Mouse (Mus musculus) lung, postnatal 25 days (tissue): ENCODE results near the gene Ptges.

ENCODE experiments used
- DNase-seq: peaks from one replicate; pipeline ENCODE4 v3.0.0; 2022; ENCODE audit warnings: low spot score

Ptges gene

GRCm38 (mm10) chr2:30899397-30900069, 30.1 kb downstream of the Ptges start:
- DNase-seq: no peak

- DNase-seq: no peak
Observed at GRCm38 (mm10) chr2:30897291-30897690, 32.4 kb downstream of the Ptges start.

GRCm38 (mm10) chr2:30893946-30894345, 35.7 kb downstream of the Ptges start:
- no peak for DNase-seq

- DNase-seq: peak; percentile 31
Observed at GRCm38 (mm10) chr2:30893399-30893798, 36.3 kb downstream of the Ptges start.

- peak; percentile 51 for DNase-seq
Observed at GRCm38 (mm10) chr2:30891002-30891401, 38.7 kb downstream of the Ptges start.

- no peak for DNase-seq
Observed at GRCm38 (mm10) chr2:30885453-30886163, 44.1 kb downstream of the Ptges start.

GRCm38 (mm10) chr2:30884852-30885373, 44.8 kb downstream of the Ptges start:
- no peak for DNase-seq

- DNase-seq: no peak
Observed at GRCm38 (mm10) chr2:30881215-30881614, 48.4 kb downstream of the Ptges start.

- no peak for DNase-seq
Observed at GRCm38 (mm10) chr2:30879481-30879880, 50.2 kb downstream of the Ptges start.

- no peak for DNase-seq
Observed at GRCm38 (mm10) chr2:30875621-30876432, 53.8 kb downstream of the Ptges start.

- no peak for DNase-seq
Observed at GRCm38 (mm10) chr2:30875096-30875495, 54.6 kb downstream of the Ptges start.

GRCm38 (mm10) chr2:30874445-30874844, 55.2 kb downstream of the Ptges start:
- DNase-seq: no peak

GRCm38 (mm10) chr2:30872669-30873068, 57.0 kb downstream of the Ptges start:
- DNase-seq: no peak

- no peak for DNase-seq
Observed at GRCm38 (mm10) chr2:30870863-30871262, 58.8 kb downstream of the Ptges start.

- DNase-seq: no peak
Observed at GRCm38 (mm10) chr2:30865426-30865825, 64.2 kb downstream of the Ptges start.

- no peak for DNase-seq
Observed at GRCm38 (mm10) chr2:30864968-30865381, 64.7 kb downstream of the Ptges start.

- no peak for DNase-seq
Observed at GRCm38 (mm10) chr2:30863574-30863973, 66.1 kb downstream of the Ptges start.

- DNase-seq: no peak
Observed at GRCm38 (mm10) chr2:30862081-30862480, 67.6 kb downstream of the Ptges start.

GRCm38 (mm10) chr2:30859782-30860181, 69.9 kb downstream of the Ptges start:
- DNase-seq: no peak

- no peak for DNase-seq
Observed at GRCm38 (mm10) chr2:30857076-30857475, 72.6 kb downstream of the Ptges start.

- DNase-seq: no peak
Observed at GRCm38 (mm10) chr2:30852771-30853313, 76.8 kb downstream of the Ptges start.

- DNase-seq: no peak
Observed at GRCm38 (mm10) chr2:30850581-30850980, 79.1 kb downstream of the Ptges start.
